Mouse (Mus musculus) activated CD4-positive, CD25-positive, alpha-beta regulatory T cell, adult 9 weeks (primary cell): Measurements from ENCODE around the gene A930018P22Rik. TPM values are rescaled to one million over a fixed set of nuclear protein-coding genes. Genes with fewer than 3 reads are reported as not detected.

Experiments
- polyA plus RNA-seq: library from polyadenylated mRNA; unstranded; fragments of 100-300 nt; shearing (Covaris generic); gene quantifications from one replicate; pipeline ENCODE4 v1.2.1, GENCODE M21; 2017

Gene A930018P22Rik
- not detected for polyA plus RNA-seq

DNA sequence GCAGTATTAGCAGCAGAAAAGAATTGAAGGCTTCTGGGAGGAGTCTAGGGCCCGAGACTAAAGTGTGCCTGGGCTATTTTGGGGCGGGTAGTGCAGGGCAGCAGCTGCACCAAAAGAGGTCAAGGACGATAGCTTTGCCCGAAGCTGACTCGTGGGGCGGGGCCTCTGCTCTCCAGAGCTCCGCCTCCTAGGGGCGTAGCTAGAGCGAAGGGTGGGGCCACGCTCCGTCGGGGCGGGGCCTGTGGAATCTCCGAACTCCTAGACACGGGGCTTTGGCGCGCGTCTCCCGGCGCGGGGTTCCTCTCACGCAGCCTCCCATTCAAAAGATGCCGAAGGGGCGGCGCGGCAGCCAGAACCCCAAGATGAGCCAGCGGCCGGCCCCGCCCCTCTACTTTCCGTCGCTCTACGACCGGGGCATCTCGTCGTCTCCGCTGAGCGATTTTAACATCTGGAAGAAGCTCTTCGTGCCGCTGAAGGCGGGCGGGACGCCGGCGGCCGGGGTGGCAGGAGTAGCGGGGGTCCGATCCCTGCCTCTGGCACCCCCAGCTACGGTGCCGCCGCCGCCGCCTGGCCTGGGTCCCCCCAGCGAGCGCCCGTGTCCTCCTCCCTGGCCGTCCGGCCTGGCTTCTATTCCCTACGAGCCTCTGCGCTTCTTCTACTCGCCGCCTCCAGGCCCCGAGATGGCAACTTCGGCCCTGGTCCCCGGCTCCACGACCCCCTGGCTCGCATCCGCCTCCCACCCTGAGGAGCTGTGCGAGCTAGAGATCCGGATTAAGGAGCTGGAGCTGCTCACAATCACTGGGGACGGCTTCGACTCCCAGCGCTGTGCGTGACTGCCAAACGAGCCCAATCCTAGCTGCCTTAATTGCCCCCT is at the start of gene A930018P22Rik:
Gene A930018P22Rik (plus strand): TSS at position 265 of the 874 bp plus-strand sequence.

DNA sequence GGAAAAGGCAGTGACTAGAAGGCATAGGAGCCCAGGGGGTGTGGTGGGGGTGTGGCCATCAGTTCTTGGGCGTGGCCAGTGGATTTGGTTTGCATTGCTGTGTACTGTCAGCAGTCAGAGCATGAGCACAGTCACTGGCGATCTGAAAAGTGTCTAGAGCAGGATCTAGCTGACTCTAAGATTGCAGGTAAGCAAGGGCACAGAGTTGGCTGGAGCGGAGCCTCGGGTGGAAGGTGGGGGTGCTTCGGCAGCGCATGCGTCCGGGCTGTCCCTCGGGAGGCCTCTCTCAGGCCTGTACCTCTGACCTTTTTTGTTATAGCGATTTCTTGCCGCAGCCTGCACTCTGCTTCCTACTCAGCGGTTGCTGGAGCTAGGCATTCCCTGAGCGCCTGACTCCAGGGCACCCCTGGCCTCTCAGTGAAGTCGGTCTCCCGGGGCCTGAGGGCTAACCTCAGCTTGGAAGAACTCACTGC is 26.8 kb upstream of the A930018P22Rik start, which contains the start of gene Cd59a:
Gene Cd59a (plus strand): TSS at position 61 of the 473 bp plus-strand sequence.

Other genes with a start within 250 kb of the A930018P22Rik start
- 0.53 TPM for gene Lmo2, start 164.8 kb upstream of the A930018P22Rik start, polyA plus RNA-seq
- gene Fbxo3, start 95.0 kb upstream of the A930018P22Rik start, polyA plus RNA-seq, result 51.5 TPM
- 4.7 TPM for gene 4931422A03Rik, start 94.4 kb upstream of the A930018P22Rik start, polyA plus RNA-seq
- gene Gm10912, start 56.9 kb upstream of the A930018P22Rik start, polyA plus RNA-seq, result 0.16 TPM
- not detected for gene Gm10799, start 54.2 kb upstream of the A930018P22Rik start, polyA plus RNA-seq
- gene Cd59b, start 52.9 kb upstream of the A930018P22Rik start, polyA plus RNA-seq, result 0.53 TPM
- gene Cd59a, start 27.0 kb upstream of the A930018P22Rik start, polyA plus RNA-seq, result 0.43 TPM